Mouse (Mus musculus) hindbrain, postnatal 0 days (tissue): ENCODE measurements around the gene Hoxa13. TPM values are rescaled to one million over a fixed set of nuclear protein-coding genes. Genes with fewer than 3 reads are reported as not detected.
A peak's percentile ranks its signal among the peaks of the same experiment; 100 is the strongest.

ENCODE experiments used
- ATAC-seq: fragments of 200-750 bp; cut with Nextera tagmentation; 2 replicates; pipeline ENCODE4 v1.8.0; 2017; ENCODE audit warnings: mild to moderate bottlenecking, moderate TSS enrichment, moderate library complexity
- DNase-seq: peaks from one replicate; pipeline ENCODE4 v3.0.0-alpha.2; 2015; ENCODE audit warnings: low spot score
- H3K27ac ChIP-seq: fragments of 300-500 bp; sonication (generic); 2 replicates; pipeline ENCODE4 v1.5.1; 2014; ENCODE audit warnings: mild to moderate bottlenecking
- H3K27me3 ChIP-seq: fragments of 300-500 bp; sonication (generic); 2 replicates; pipeline ENCODE4 v1.6.1; 2014; ENCODE audit warnings: low read length, mixed read lengths; ENCODE audit not compliant: insufficient read depth
- H3K36me3 ChIP-seq: fragments of 300-500 bp; sonication (generic); 2 replicates; pipeline ENCODE4 v1.6.1; 2014; ENCODE audit warnings: low read length, mixed read lengths; ENCODE audit not compliant: insufficient read depth
- H3K4me1 ChIP-seq: fragments of 300-500 bp; sonication (generic); 2 replicates; pipeline ENCODE4 v1.6.1; 2014; ENCODE audit warnings: antibody characterized with exemption, low read length, mixed read lengths; ENCODE audit not compliant: insufficient read depth
- H3K4me2 ChIP-seq: fragments of 300-500 bp; sonication (generic); 2 replicates; pipeline ENCODE4 v1.6.1; 2014; ENCODE audit warnings: low read depth, mild to moderate bottlenecking, low read length, moderate library complexity, mixed read lengths
- H3K4me3 ChIP-seq: fragments of 300-500 bp; sonication (generic); 2 replicates; pipeline ENCODE4 v1.5.1; 2014; ENCODE audit warnings: low read length
- H3K9ac ChIP-seq: fragments of 300-500 bp; sonication (generic); replicated peaks from 2 replicates; pipeline ENCODE4 v1.6.1; 2014; ENCODE audit warnings: mild to moderate bottlenecking, low read length, moderate library complexity, mixed read lengths
- H3K9me3 ChIP-seq: fragments of 300-500 bp; sonication (generic); 2 replicates; pipeline ENCODE4 v1.6.1; 2016; ENCODE audit warnings: low read length, mixed read lengths
- CTCF ChIP-seq: IDR thresholded peaks from 2 replicates; pipeline ENCODE4 v1.5.1; 2016; ENCODE audit warnings: antibody characterized with exemption, control low read depth, low read depth
- WGBS: fragments of 180-500 bp; shearing (Covaris S2); extraction: QIAGEN DNeasy Blood & Tissue Kit; methylation state at CpG from one replicate; pipeline ENCODE4 v1.1.7; 2014; 5-methylcytosine and 5-hydroxymethylcytosine counted together
- polyA plus RNA-seq: library from polyadenylated mRNA; unstranded; fragments of >200 nt; fragmentation: Nextera tagmentation; extraction: Ambion mirVana; gene quantifications from 2 replicates; pipeline ENCODE4 v1.2.1, GENCODE M21; 2015
- total RNA-seq: library from RNA; depleted of rRNA; stranded (reverse); fragments of >200 nt; gene quantifications from 2 replicates; pipeline ENCODE4 v1.2.3, GENCODE M21; 2014

The Hoxa13 gene
- total and polyA plus RNA-seq, 2 experiments from 2014 or later: not detected

DNA sequence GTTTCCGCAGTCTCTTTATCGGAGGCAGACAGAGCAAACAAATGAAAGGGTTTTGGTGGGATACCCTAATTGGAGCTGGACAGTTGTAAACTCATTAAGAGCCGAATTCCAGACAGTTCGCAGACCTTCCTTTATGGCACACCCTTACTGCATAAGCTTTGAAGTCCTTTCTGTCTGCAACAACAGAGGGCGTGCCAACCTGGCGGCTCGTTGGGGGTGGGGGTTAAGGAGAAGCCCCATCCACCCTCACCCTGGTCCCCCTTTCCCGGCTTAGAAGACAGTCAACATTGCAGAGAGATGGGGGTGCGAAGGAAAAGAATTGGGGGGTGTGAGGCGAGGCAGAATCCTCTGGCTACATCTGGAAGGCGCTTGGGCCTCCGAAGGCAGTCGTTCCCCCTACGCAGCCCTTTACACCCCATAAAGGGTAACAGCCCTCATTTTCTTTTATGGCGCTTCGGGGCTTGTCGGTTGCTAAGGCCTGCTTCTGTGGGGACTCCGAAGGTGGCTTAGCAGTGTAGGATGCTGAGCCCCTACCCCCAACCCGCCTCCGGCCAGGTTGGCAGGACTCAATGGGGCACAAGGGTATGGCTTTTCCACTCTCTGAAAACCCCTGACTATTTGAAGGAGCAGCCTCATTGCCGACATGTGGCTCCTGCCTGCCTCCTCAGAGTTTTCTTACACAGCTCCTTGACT is 38.5 kb downstream of the Hoxa13 start:
- H3K27ac ChIP-seq: no peak overlapping the region
- H3K27me3 ChIP-seq: peaks cover 96% of the 10 kb centered on the region

DNA sequence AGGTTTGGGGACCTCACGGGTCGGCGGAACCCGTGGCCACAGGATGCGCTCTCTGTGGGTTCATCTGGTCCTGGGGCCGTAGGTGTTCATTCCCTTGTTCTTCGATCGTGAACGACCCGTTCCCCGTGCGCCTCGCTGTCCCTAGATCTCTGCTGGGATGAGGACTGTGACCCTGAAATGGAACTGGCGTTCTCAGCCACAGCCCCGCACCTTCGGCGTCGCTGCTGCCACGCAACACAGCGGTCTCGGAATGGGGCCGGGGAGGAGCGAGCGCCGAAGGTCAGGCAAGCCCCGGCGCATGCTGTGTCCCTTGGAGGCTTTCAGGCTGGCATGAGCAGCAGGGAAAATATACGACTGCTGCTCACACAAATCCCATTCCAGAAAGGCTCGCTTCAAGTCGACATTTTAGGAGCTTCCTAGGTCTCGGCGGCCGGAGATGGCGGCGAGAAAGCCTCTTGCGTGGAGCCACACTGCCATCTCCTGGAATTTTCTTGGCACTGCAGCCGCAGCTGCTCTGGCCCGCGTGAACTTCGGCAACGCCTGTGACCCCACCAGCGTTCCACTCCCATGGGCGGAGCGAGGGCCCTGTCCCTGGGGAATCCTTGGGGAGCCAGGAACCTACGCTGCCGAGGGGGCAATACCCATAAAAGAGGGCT is 39.2 kb downstream of the Hoxa13 start, which contains the start of gene Hoxa7:
Gene Hoxa7, minus strand, starts transcription at position 518 of the 656 bp plus-strand sequence.
- 1% methylated on average over 46 of the region's 46 CpGs for WGBS
- no peak within 1 kb of the TSS for H3K27ac ChIP-seq
- ATAC-seq (peak; percentile 75), DNase-seq (peak; percentile 91)
- H3K36me3 ChIP-seq: no peaks in the 10 kb centered on the region
- peak within 1 kb of the TSS; percentile 49 for H3K4me3 ChIP-seq
- peak; percentile 99 for TF ChIP-seq CTCF
- H3K9me3 ChIP-seq: no peaks in the 10 kb centered on the region
- H3K4me1 ChIP-seq: no peaks in the 10 kb centered on the region
- H3K4me2 ChIP-seq: peak within 1 kb of the TSS; percentile 84
- peak within 1 kb of the TSS; percentile 43; the same call in 1 of the 2 replicates for H3K9ac ChIP-seq
- peaks cover 96% of the 10 kb centered on the region for H3K27me3 ChIP-seq

More for the DNA sequence above, 38.5 kb downstream of the Hoxa13 start:
- ATAC-seq (peak; percentile 27; the same call in 1 of the 2 replicates), DNase-seq (no peak)
- TF ChIP-seq CTCF: no peak
- H3K36me3 ChIP-seq: no peaks in the 10 kb centered on the region
- WGBS: 8% methylated on average over 21 of the region's 21 CpGs
- no peak overlapping the region for H3K9ac ChIP-seq
- peak overlapping the region; percentile 84; the same call in 1 of the 2 replicates for H3K4me2 ChIP-seq
- H3K4me3 ChIP-seq: peak overlapping the region; percentile 49
- H3K9me3 ChIP-seq: no peaks in the 10 kb centered on the region
- H3K4me1 ChIP-seq: no peaks in the 10 kb centered on the region

- Histone ChIP-seq H3K27ac (no peak overlapping the region), H3K27me3 (peaks cover 96% of the 10 kb centered on the region), H3K4me1 (no peaks in the 10 kb centered on the region), H3K36me3 (no peaks in the 10 kb centered on the region), H3K4me3 (peak overlapping the region; percentile 49), H3K9ac (no peak overlapping the region), H3K9me3 (no peaks in the 10 kb centered on the region), H3K4me2 (peak overlapping the region; percentile 84)
- WGBS: 5% methylated on average over 12 of the region's 12 CpGs
- DNase-seq (no peak), ATAC-seq (no peak)
- TF ChIP-seq CTCF: no peak
Observed at GRCm38 (mm10) chr6:52220865-52221310, 39.8 kb downstream of the Hoxa13 start.

GRCm38 (mm10) chr6:52220003-52220864 is 40.4 kb downstream of the Hoxa13 start:
- Histone ChIP-seq H3K36me3 (no peaks in the 10 kb centered on the region), H3K4me3 (no peak overlapping the region), H3K27ac (no peak overlapping the region), H3K27me3 (peaks cover 96% of the 10 kb centered on the region), H3K4me1 (no peaks in the 10 kb centered on the region), H3K4me2 (no peak overlapping the region), H3K9me3 (no peaks in the 10 kb centered on the region), H3K9ac (no peak overlapping the region)
- whole genome bisulfite sequencing: 16% methylated on average over 32 of the region's 32 CpGs
- DNase-seq (no peak), ATAC-seq (no peak)
- no peak for TF ChIP-seq CTCF

- Histone ChIP-seq H3K4me3 (no peak overlapping the region), H3K27me3 (peaks cover 96% of the 10 kb centered on the region), H3K36me3 (no peaks in the 10 kb centered on the region), H3K4me1 (no peaks in the 10 kb centered on the region), H3K9ac (no peak overlapping the region), H3K4me2 (no peak overlapping the region), H3K27ac (no peak overlapping the region), H3K9me3 (no peaks in the 10 kb centered on the region)
- 20% methylated on average over 9 of the region's 9 CpGs for WGBS
- DNase-seq: no peak
- no peak for ATAC-seq
- no peak for TF ChIP-seq CTCF
Observed at GRCm38 (mm10) chr6:52219234-52219942, 41.3 kb downstream of the Hoxa13 start.
